Mouse (Mus musculus): ENCODE measurements around the gene 2310022A10Rik. TPM values are rescaled to one million over a fixed set of nuclear protein-coding genes. Genes with fewer than 3 reads are reported as not detected.

The 2310022A10Rik gene
- polyA plus RNA-seq, 1 experiment from 2014 or later = 12.3 TPM

GRCm38 (mm10) chr7:27514961-27515360 is 38.1 kb upstream of the 2310022A10Rik start:
- ATAC-seq = peak; percentile 26; the same call in 1 of the 2 replicates
- 0 out of 2 replicates have a peak, but pooled peaks cover 7% of the 10 kb centered on the region for H3K36me3 ChIP-seq (ENCODE audit: insufficient read depth, low read length)
- H3K4me1 ChIP-seq (ENCODE audit: insufficient read depth, low read depth, low read length) = no peaks in the 10 kb centered on the region
- no peaks in the 10 kb centered on the region for H3K27me3 ChIP-seq (replicated peaks; ENCODE audit: insufficient read depth, low read length)
- WGBS = 71% methylated on average over 9 of the region's 9 CpGs
- H3K4me3 ChIP-seq (ENCODE audit: low read depth, low read length) = no peak overlapping the region
- no peak overlapping the region for H3K4me2 ChIP-seq (replicated peaks; ENCODE audit: low read depth, low read length)
- no peak overlapping the region for H3K9ac ChIP-seq (replicated peaks; ENCODE audit: low read depth)
- no peaks in the 10 kb centered on the region for H3K9me3 ChIP-seq (ENCODE audit: low read length)
- H3K27ac ChIP-seq (ENCODE audit: low read length) = no peak overlapping the region
- TF ChIP-seq CTCF (IDR thresholded peaks at IDR 0.05) (no peak), EP300 (IDR thresholded peaks at IDR 0.05) (no peak)
- DNase-seq (ENCODE audit: low spot score) = no peak

GRCm38 (mm10) chr7:27518314-27518713 is 34.7 kb upstream of the 2310022A10Rik start:
- TF ChIP-seq EP300 (IDR thresholded peaks at IDR 0.05) (no peak), CTCF (IDR thresholded peaks at IDR 0.05) (no peak)
- 84% methylated on average over 9 of the region's 9 CpGs for WGBS

GRCm38 (mm10) chr7:27520104-27520503 is 32.9 kb upstream of the 2310022A10Rik start:
- no peaks in the 10 kb centered on the region for H3K9me3 ChIP-seq (ENCODE audit: low read length)
- no peak overlapping the region for H3K4me3 ChIP-seq (ENCODE audit: low read depth, low read length)
- H3K4me1 ChIP-seq (ENCODE audit: insufficient read depth, low read depth, low read length) = no peaks in the 10 kb centered on the region; the same call in 1 of the 2 replicates
- 0 out of 2 replicates have a peak, but pooled peaks cover 7% of the 10 kb centered on the region for H3K36me3 ChIP-seq (ENCODE audit: insufficient read depth, low read length)
- TF ChIP-seq CTCF (IDR thresholded peaks at IDR 0.05) (peak; percentile 36), EP300 (IDR thresholded peaks at IDR 0.05) (no peak)
- no peak overlapping the region for H3K4me2 ChIP-seq (replicated peaks; ENCODE audit: low read depth, low read length)
- H3K27ac ChIP-seq (ENCODE audit: low read length) = 0 out of 2 replicates have a peak overlapping the region, but pooled peaks have one; percentile 9
- no peaks in the 10 kb centered on the region for H3K27me3 ChIP-seq (replicated peaks; ENCODE audit: insufficient read depth, low read length)
- ATAC-seq = no peak
- DNase-seq (ENCODE audit: low spot score) = no peak
- H3K9ac ChIP-seq (replicated peaks; ENCODE audit: low read depth) = no peak overlapping the region

More at GRCm38 (mm10) chr7:27518314-27518713, 34.7 kb upstream of the 2310022A10Rik start:
- no peaks in the 10 kb centered on the region for H3K27me3 ChIP-seq (replicated peaks; ENCODE audit: insufficient read depth, low read length)
- no peak for DNase-seq (ENCODE audit: low spot score)
- no peak overlapping the region for H3K9ac ChIP-seq (replicated peaks; ENCODE audit: low read depth)
- no peak overlapping the region for H3K4me3 ChIP-seq (ENCODE audit: low read depth, low read length)
- ATAC-seq = no peak
- H3K36me3 ChIP-seq (ENCODE audit: insufficient read depth, low read length) = 0 out of 2 replicates have a peak, but pooled peaks cover 7% of the 10 kb centered on the region
- H3K27ac ChIP-seq (ENCODE audit: low read length) = no peak overlapping the region
- H3K4me2 ChIP-seq (replicated peaks; ENCODE audit: low read depth, low read length) = no peak overlapping the region
- no peaks in the 10 kb centered on the region; the same call in 1 of the 2 replicates for H3K4me1 ChIP-seq (ENCODE audit: insufficient read depth, low read depth, low read length)
- no peaks in the 10 kb centered on the region for H3K9me3 ChIP-seq (ENCODE audit: low read length)

GRCm38 (mm10) chr7:27520599-27520998 is 32.4 kb upstream of the 2310022A10Rik start:
- Histone ChIP-seq H3K27ac (ENCODE audit: low read length) (0 out of 2 replicates have a peak overlapping the region, but pooled peaks have one; percentile 9), H3K9ac (replicated peaks; ENCODE audit: low read depth) (no peak overlapping the region), H3K4me2 (replicated peaks; ENCODE audit: low read depth, low read length) (no peak overlapping the region), H3K27me3 (replicated peaks; ENCODE audit: insufficient read depth, low read length) (no peaks in the 10 kb centered on the region), H3K36me3 (ENCODE audit: insufficient read depth, low read length) (0 out of 2 replicates have a peak, but pooled peaks cover 7% of the 10 kb centered on the region), H3K4me3 (ENCODE audit: low read depth, low read length) (no peak overlapping the region), H3K4me1 (ENCODE audit: insufficient read depth, low read depth, low read length) (no peaks in the 10 kb centered on the region; the same call in 1 of the 2 replicates), H3K9me3 (ENCODE audit: low read length) (no peaks in the 10 kb centered on the region)
- ATAC-seq (peak; percentile 70), DNase-seq (ENCODE audit: low spot score) (peak; percentile 65)
- TF ChIP-seq EP300 (IDR thresholded peaks at IDR 0.05) = no peak
- no peak for TF ChIP-seq CTCF (IDR thresholded peaks at IDR 0.05)
- WGBS = 57% methylated on average over 1 of the region's 1 CpGs

GRCm38 (mm10) chr7:27522967-27523366 is 30.1 kb upstream of the 2310022A10Rik start, which contains the start of gene Hipk4:
Gene Hipk4, plus strand, starts transcription at chr7:27523267.
- whole genome bisulfite sequencing = 66% methylated on average over 5 of the region's 5 CpGs
- no peak within 1 kb of the TSS for H3K9ac ChIP-seq (replicated peaks; ENCODE audit: low read depth)

GRCm38 (mm10) chr7:27523805-27524204 is 29.2 kb upstream of the 2310022A10Rik start:
- no peak for TF ChIP-seq EP300 (IDR thresholded peaks at IDR 0.05)
- no peak for TF ChIP-seq CTCF (IDR thresholded peaks at IDR 0.05)
- DNase-seq (ENCODE audit: low spot score) = no peak
- whole genome bisulfite sequencing = 96% methylated on average over 13 of the region's 13 CpGs
- Histone ChIP-seq H3K27ac (ENCODE audit: low read length) (no peak overlapping the region), H3K36me3 (ENCODE audit: insufficient read depth, low read length) (no peaks in the 10 kb centered on the region), H3K4me2 (replicated peaks; ENCODE audit: low read depth, low read length) (no peak overlapping the region), H3K4me1 (ENCODE audit: insufficient read depth, low read depth, low read length) (no peaks in the 10 kb centered on the region; the same call in 1 of the 2 replicates), H3K9me3 (ENCODE audit: low read length) (no peaks in the 10 kb centered on the region), H3K4me3 (ENCODE audit: low read depth, low read length) (no peak overlapping the region), H3K27me3 (replicated peaks; ENCODE audit: insufficient read depth, low read length) (no peaks in the 10 kb centered on the region), H3K9ac (replicated peaks; ENCODE audit: low read depth) (no peak overlapping the region)
- no peak for ATAC-seq

More at GRCm38 (mm10) chr7:27522967-27523366, 30.1 kb upstream of the 2310022A10Rik start, which contains the start of gene Hipk4:
- TF ChIP-seq CTCF (IDR thresholded peaks at IDR 0.05) (no peak), EP300 (IDR thresholded peaks at IDR 0.05) (no peak)
- no peak for DNase-seq (ENCODE audit: low spot score)
- Histone ChIP-seq H3K27ac (ENCODE audit: low read length) (no peak within 1 kb of the TSS), H3K27me3 (replicated peaks; ENCODE audit: insufficient read depth, low read length) (no peaks in the 10 kb centered on the region), H3K4me1 (ENCODE audit: insufficient read depth, low read depth, low read length) (no peaks in the 10 kb centered on the region; the same call in 1 of the 2 replicates), H3K9me3 (ENCODE audit: low read length) (no peaks in the 10 kb centered on the region), H3K4me2 (replicated peaks; ENCODE audit: low read depth, low read length) (no peak within 1 kb of the TSS), H3K4me3 (ENCODE audit: low read depth, low read length) (no peak within 1 kb of the TSS), H3K36me3 (ENCODE audit: insufficient read depth, low read length) (no peaks in the 10 kb centered on the region)
- no peak for ATAC-seq
